Mouse (Mus musculus) myocyte (in vitro differentiated cells): ENCODE measurements around the gene Clip1.

Experiments used
- CEBPB ChIP-seq: IDR thresholded peaks from 2 replicates; pipeline ENCODE4 v1.6.1; 2011; ENCODE audit warnings: mild to moderate bottlenecking, moderate library complexity; ENCODE audit not compliant: poor library complexity, insufficient read depth, severe bottlenecking
- POLR2A ChIP-seq: IDR thresholded peaks from one replicate; pipeline ENCODE4 v1.6.1; 2011; ENCODE audit warnings: low read depth, mild to moderate bottlenecking, control low read depth, moderate library complexity; ENCODE audit not compliant: insufficient read length
- POLR2AphosphoS2 ChIP-seq: IDR thresholded peaks from one replicate; pipeline ENCODE4 v1.6.1; 2011; ENCODE audit warnings: low read depth, control low read depth; ENCODE audit not compliant: insufficient read length
- SRF ChIP-seq: IDR thresholded peaks from one replicate; pipeline ENCODE4 v1.6.1; 2011; ENCODE audit warnings: low read depth; ENCODE audit not compliant: control insufficient read depth, insufficient read length

- TF ChIP-seq POLR2AphosphoS2 (peak; percentile 21), POLR2A (peak; percentile 9), SRF (no peak), CEBPB (no peak)
Observed at GRCm38 (mm10) chr5:123683377-123684220, 819 bp downstream of the Clip1 start.
